Mouse (Mus musculus) limb, embryonic 15.5 days (tissue): Measurements from ENCODE around the gene Fryl. TPM values are rescaled to one million over a fixed set of nuclear protein-coding genes. Genes with fewer than 3 reads are reported as not detected.

Source experiments
- ATAC-seq: fragments of 200-750 bp; cut with Nextera tagmentation; 2 replicates; pipeline ENCODE4 v1.8.0; 2017; ENCODE audit warnings: low read depth, moderate TSS enrichment; ENCODE audit not compliant: insufficient number of reproducible peaks, low FRiP score, low TSS enrichment
- H3K27ac ChIP-seq: fragments of 300-500 bp; sonication (generic); 2 replicates; pipeline ENCODE4 v1.5.1; 2015; ENCODE audit warnings: moderate library complexity, mild to moderate bottlenecking, inconsistent platforms
- H3K27me3 ChIP-seq: fragments of 300-500 bp; sonication (generic); 2 replicates; pipeline ENCODE4 v1.6.1; 2015; ENCODE audit warnings: inconsistent platforms
- H3K36me3 ChIP-seq: fragments of 300-500 bp; sonication (generic); 2 replicates; pipeline ENCODE4 v1.6.1; 2015; ENCODE audit warnings: inconsistent platforms
- H3K4me1 ChIP-seq: fragments of 300-500 bp; sonication (generic); 2 replicates; pipeline ENCODE4 v1.6.1; 2015; ENCODE audit warnings: inconsistent platforms
- H3K4me2 ChIP-seq: fragments of 300-500 bp; sonication (generic); 2 replicates; pipeline ENCODE4 v1.6.1; 2015; ENCODE audit warnings: mild to moderate bottlenecking, inconsistent platforms
- H3K4me3 ChIP-seq: fragments of 300-500 bp; sonication (generic); 2 replicates; pipeline ENCODE4 v1.5.1; 2015; ENCODE audit warnings: mild to moderate bottlenecking, inconsistent platforms
- H3K9ac ChIP-seq: fragments of 300-500 bp; sonication (generic); 2 replicates; pipeline ENCODE4 v1.6.1; 2015; ENCODE audit warnings: inconsistent platforms
- H3K9me3 ChIP-seq: fragments of 300-500 bp; sonication (generic); 2 replicates; pipeline ENCODE4 v1.6.1; 2016; ENCODE audit warnings: inconsistent platforms
- whole genome bisulfite sequencing: fragments of 180-500 bp; shearing (Covaris S2); methylation state at CpG from one replicate; pipeline ENCODE4 v1.1.7; 2015; 5-methylcytosine and 5-hydroxymethylcytosine counted together
- polyA plus RNA-seq: library from polyadenylated mRNA; unstranded; fragments of >200 nt; fragmentation: Nextera tagmentation; extraction: Ambion mirVana; gene quantifications from 2 replicates; pipeline ENCODE4 v1.2.1, GENCODE M21; 2015

The Fryl gene
- polyA plus RNA-seq, 1 experiment from 2014 or later: 29.5 TPM

GRCm38 (mm10) chr5:73168769-73169272 lies 87.6 kb downstream of the Fryl start:
- no peak overlapping the region for H3K27ac ChIP-seq
- H3K4me3 ChIP-seq: no peak overlapping the region
- no peak overlapping the region for H3K4me2 ChIP-seq
- no peak for ATAC-seq
- no peaks in the 10 kb centered on the region for H3K27me3 ChIP-seq
- WGBS: 33% methylated on average over 5 of the region's 5 CpGs
- no peaks in the 10 kb centered on the region for H3K9me3 ChIP-seq
- H3K36me3 ChIP-seq: no peaks in the 10 kb centered on the region
- peaks cover 23% of the 10 kb centered on the region for H3K4me1 ChIP-seq
- no peak overlapping the region for H3K9ac ChIP-seq

- H3K4me2 ChIP-seq: no peak overlapping the region
- no peak overlapping the region for H3K4me3 ChIP-seq
- peaks cover 23% of the 10 kb centered on the region for H3K4me1 ChIP-seq
- H3K27ac ChIP-seq: no peak overlapping the region
- H3K9me3 ChIP-seq: no peaks in the 10 kb centered on the region
- H3K27me3 ChIP-seq: no peaks in the 10 kb centered on the region
- no peaks in the 10 kb centered on the region for H3K36me3 ChIP-seq
- H3K9ac ChIP-seq: no peak overlapping the region
- ATAC-seq: no peak
- WGBS: 58% methylated on average over 18 of the region's 18 CpGs
Measured at GRCm38 (mm10) chr5:73167976-73168768, 88.2 kb downstream of the Fryl start.

- Histone ChIP-seq H3K27ac (no peak overlapping the region), H3K4me1 (peaks cover 17% of the 10 kb centered on the region), H3K36me3 (no peaks in the 10 kb centered on the region), H3K4me3 (no peak overlapping the region), H3K4me2 (no peak overlapping the region), H3K9ac (no peak overlapping the region), H3K27me3 (no peaks in the 10 kb centered on the region), H3K9me3 (no peaks in the 10 kb centered on the region)
- no peak for ATAC-seq
- WGBS: 67% methylated on average over 6 of the region's 6 CpGs
Measured at GRCm38 (mm10) chr5:73163970-73164369, 92.4 kb downstream of the Fryl start.

- no peaks in the 10 kb centered on the region for H3K27me3 ChIP-seq
- no peak for ATAC-seq
- no peaks in the 10 kb centered on the region for H3K36me3 ChIP-seq
- WGBS: 79% methylated on average over 2 of the region's 2 CpGs
- no peak overlapping the region for H3K9ac ChIP-seq
- no peaks in the 10 kb centered on the region for H3K9me3 ChIP-seq
- H3K4me1 ChIP-seq: peaks cover 4% of the 10 kb centered on the region; the same call in 1 of the 2 replicates
- no peak overlapping the region for H3K27ac ChIP-seq
- no peak overlapping the region for H3K4me2 ChIP-seq
- no peak overlapping the region for H3K4me3 ChIP-seq
Measured at GRCm38 (mm10) chr5:73162492-73162891, 93.9 kb downstream of the Fryl start.

GRCm38 (mm10) chr5:73160440-73160839 lies 96.0 kb downstream of the Fryl start:
- H3K27ac ChIP-seq: 0 out of 2 replicates have a peak overlapping the region, but pooled peaks have one; percentile 17
- H3K4me1 ChIP-seq: peaks cover 15% of the 10 kb centered on the region
- H3K36me3 ChIP-seq: no peaks in the 10 kb centered on the region
- H3K27me3 ChIP-seq: no peaks in the 10 kb centered on the region
- WGBS: 86% methylated on average over 9 of the region's 9 CpGs
- no peak overlapping the region for H3K4me2 ChIP-seq
- ATAC-seq: no peak
- no peaks in the 10 kb centered on the region for H3K9me3 ChIP-seq
- no peak overlapping the region for H3K9ac ChIP-seq
- no peak overlapping the region for H3K4me3 ChIP-seq

- Histone ChIP-seq H3K27ac (peak overlapping the region; percentile 43; the same call in 1 of the 2 replicates), H3K36me3 (no peaks in the 10 kb centered on the region), H3K4me3 (no peak overlapping the region), H3K4me2 (no peak overlapping the region), H3K4me1 (peaks cover 15% of the 10 kb centered on the region), H3K27me3 (no peaks in the 10 kb centered on the region), H3K9me3 (no peaks in the 10 kb centered on the region), H3K9ac (no peak overlapping the region)
- WGBS: 58% methylated on average over 6 of the region's 6 CpGs
- no peak for ATAC-seq
Measured at GRCm38 (mm10) chr5:73157502-73157901, 98.9 kb downstream of the Fryl start.

GRCm38 (mm10) chr5:73157009-73157408 lies 99.4 kb downstream of the Fryl start:
- no peak for ATAC-seq

GRCm38 (mm10) chr5:73156226-73156926 lies 100.0 kb downstream of the Fryl start:
- Histone ChIP-seq H3K9ac (no peak overlapping the region), H3K4me1 (peaks cover 15% of the 10 kb centered on the region), H3K9me3 (no peaks in the 10 kb centered on the region), H3K4me3 (no peak overlapping the region), H3K27me3 (no peaks in the 10 kb centered on the region), H3K27ac (peak overlapping the region; percentile 61; the same call in 1 of the 2 replicates), H3K36me3 (no peaks in the 10 kb centered on the region), H3K4me2 (no peak overlapping the region)
- ATAC-seq: no peak; the same call in 1 of the 2 replicates
- 61% methylated on average over 15 of the region's 15 CpGs for WGBS

More at GRCm38 (mm10) chr5:73157009-73157408, 99.4 kb downstream of the Fryl start:
- H3K27me3 ChIP-seq: no peaks in the 10 kb centered on the region
- no peak overlapping the region for H3K4me3 ChIP-seq
- H3K27ac ChIP-seq: peak overlapping the region; percentile 61; the same call in 1 of the 2 replicates
- no peak overlapping the region for H3K9ac ChIP-seq
- no peaks in the 10 kb centered on the region for H3K9me3 ChIP-seq
- no peak overlapping the region for H3K4me2 ChIP-seq
- no peaks in the 10 kb centered on the region for H3K36me3 ChIP-seq
- H3K4me1 ChIP-seq: peaks cover 15% of the 10 kb centered on the region
- WGBS: 51% methylated on average over 5 of the region's 5 CpGs

GRCm38 (mm10) chr5:73153802-73154465 lies 102.5 kb downstream of the Fryl start:
- no peaks in the 10 kb centered on the region for H3K27me3 ChIP-seq
- no peak for ATAC-seq
- H3K9me3 ChIP-seq: no peaks in the 10 kb centered on the region
- H3K9ac ChIP-seq: no peak overlapping the region
- H3K4me2 ChIP-seq: no peak overlapping the region
- peaks cover 15% of the 10 kb centered on the region for H3K4me1 ChIP-seq
- 89% methylated on average over 14 of the region's 14 CpGs for WGBS
- no peaks in the 10 kb centered on the region for H3K36me3 ChIP-seq
- no peak overlapping the region for H3K4me3 ChIP-seq
- H3K27ac ChIP-seq: no peak overlapping the region

GRCm38 (mm10) chr5:73152206-73152605 lies 104.2 kb downstream of the Fryl start:
- H3K27ac ChIP-seq: no peak overlapping the region

GRCm38 (mm10) chr5:73150877-73151445 lies 105.5 kb downstream of the Fryl start:
- Histone ChIP-seq H3K27ac (no peak overlapping the region), H3K36me3 (peaks cover 7% of the 10 kb centered on the region; the same call in 1 of the 2 replicates), H3K4me1 (no peaks in the 10 kb centered on the region), H3K4me3 (no peak overlapping the region), H3K9me3 (no peaks in the 10 kb centered on the region), H3K4me2 (no peak overlapping the region), H3K9ac (no peak overlapping the region), H3K27me3 (no peaks in the 10 kb centered on the region)
- no peak for ATAC-seq
- WGBS: 86% methylated on average over 6 of the region's 6 CpGs

More at GRCm38 (mm10) chr5:73152206-73152605, 104.2 kb downstream of the Fryl start:
- Histone ChIP-seq H3K4me2 (no peak overlapping the region), H3K4me1 (peaks cover 11% of the 10 kb centered on the region), H3K36me3 (no peaks in the 10 kb centered on the region), H3K9me3 (no peaks in the 10 kb centered on the region), H3K9ac (no peak overlapping the region), H3K27me3 (no peaks in the 10 kb centered on the region), H3K4me3 (no peak overlapping the region)
- ATAC-seq: no peak
